In genomic region chr8:58912196-58912839, GRCm38 (mm10) we compare ENCODE assay signal across 8 mouse cellular contexts. TPM values are rescaled to one million over a fixed set of nuclear protein-coding genes. Genes with fewer than 3 reads are reported as not detected.
DNase-seq lines count a peak whose midpoint lies in the region; ATAC-seq lines count a peak whose summit lies in the region.

TSS of gene Galntl6 (minus strand) at chr8:58912640.

- H3K9ac ChIP-seq in embryonic facial prominence, embryonic 11.5 days (replicated peaks; ENCODE audit: low read length): peak within 1 kb of the TSS; percentile 57
- H3K9ac ChIP-seq in intestine, embryonic 14.5 days (ENCODE audit: low read length): peak within 1 kb of the TSS; percentile 2; the same call in 1 of the 2 replicates
- peak within 1 kb of the TSS; percentile 5; the same call in 1 of the 2 replicates for H3K9ac ChIP-seq in limb, embryonic 15.5 days

- H3K27ac ChIP-seq in embryonic facial prominence, embryonic 11.5 days (replicated peaks; ENCODE audit: low read depth, low read length): no peak within 1 kb of the TSS
- no peak within 1 kb of the TSS for H3K27ac ChIP-seq in intestine, embryonic 14.5 days (ENCODE audit: low read depth)
- H3K27ac ChIP-seq in limb, embryonic 15.5 days: no peak within 1 kb of the TSS

- peaks cover 4% of the 10 kb centered on the region; the same call in 1 of the 2 replicates for H3K27me3 ChIP-seq in embryonic facial prominence, embryonic 11.5 days (ENCODE audit: control insufficient read depth, insufficient read depth, low read length)
- peaks cover 15% of the 10 kb centered on the region for H3K27me3 ChIP-seq in intestine, embryonic 14.5 days (replicated peaks; ENCODE audit: control insufficient read depth, insufficient read depth, low read length)
- H3K27me3 ChIP-seq in limb, embryonic 15.5 days: peaks cover 26% of the 10 kb centered on the region

- under 1% methylated on average over 37 of the region's 37 CpGs for WGBS in embryonic facial prominence, embryonic 11.5 days
- WGBS in intestine, embryonic 14.5 days: under 1% methylated on average over 37 of the region's 37 CpGs
- WGBS in limb, embryonic 15.5 days: under 1% methylated on average over 37 of the region's 37 CpGs

- DNase-seq in ovary, postnatal 36 days (ENCODE audit: low spot score): peak; percentile 8
- no peak for DNase-seq in ovary, postnatal 10 days (ENCODE audit: low spot score)
- peak; percentile 28 for DNase-seq in embryonic facial prominence, embryonic 11.5 days (ENCODE audit: low spot score)
- DNase-seq in intestine, embryonic 14.5 days (ENCODE audit: low spot score): peak; percentile 74
- DNase-seq in right cerebral cortex, adult 18-20 months: peak; percentile 48
- DNase-seq in spleen, postnatal 14 days (ENCODE audit: low spot score in 2 of 2): no peak
- DNase-seq in lung, adult 18-20 months: no peak

- no peaks in the 10 kb centered on the region for H3K4me1 ChIP-seq in embryonic facial prominence, embryonic 11.5 days (ENCODE audit: control insufficient read depth, insufficient read depth, low read length)
- no peaks in the 10 kb centered on the region for H3K4me1 ChIP-seq in intestine, embryonic 14.5 days (replicated peaks; ENCODE audit: control insufficient read depth, insufficient read depth, low read length)
- peaks cover 16% of the 10 kb centered on the region for H3K4me1 ChIP-seq in limb, embryonic 15.5 days

- peak; percentile 58 for ATAC-seq in embryonic facial prominence, embryonic 11.5 days (replicated peaks; ENCODE audit: insufficient number of reproducible peaks, low FRiP score, low TSS enrichment, low read depth)
- peak; percentile 71 for ATAC-seq in intestine, embryonic 14.5 days (replicated peaks; ENCODE audit: low FRiP score, low TSS enrichment, low read depth)
- no peak for ATAC-seq in limb, embryonic 15.5 days (ENCODE audit: insufficient number of reproducible peaks, low FRiP score, low TSS enrichment, low read depth)

- no peaks in the 10 kb centered on the region for H3K36me3 ChIP-seq in embryonic facial prominence, embryonic 11.5 days (replicated peaks; ENCODE audit: control insufficient read depth, insufficient read depth, low read depth, low read length)
- no peaks in the 10 kb centered on the region for H3K36me3 ChIP-seq in intestine, embryonic 14.5 days (ENCODE audit: control insufficient read depth, insufficient read depth, low read length)
- no peaks in the 10 kb centered on the region for H3K36me3 ChIP-seq in limb, embryonic 15.5 days

- no peaks in the 10 kb centered on the region for H3K9me3 ChIP-seq in embryonic facial prominence, embryonic 11.5 days (replicated peaks; ENCODE audit: control insufficient read depth, low read length)
- H3K9me3 ChIP-seq in intestine, embryonic 14.5 days (ENCODE audit: control insufficient read depth, low read length): no peaks in the 10 kb centered on the region
- H3K9me3 ChIP-seq in limb, embryonic 15.5 days: no peaks in the 10 kb centered on the region

- H3K4me2 ChIP-seq in embryonic facial prominence, embryonic 11.5 days (ENCODE audit: low read depth, low read length): peak within 1 kb of the TSS; percentile 96
- H3K4me2 ChIP-seq in intestine, embryonic 14.5 days (ENCODE audit: low read length): peak within 1 kb of the TSS; percentile 99
- peak within 1 kb of the TSS; percentile 94 for H3K4me2 ChIP-seq in limb, embryonic 15.5 days

- H3K4me3 ChIP-seq in embryonic facial prominence, embryonic 11.5 days (ENCODE audit: low read depth, low read length): peak within 1 kb of the TSS; percentile 56
- H3K4me3 ChIP-seq in intestine, embryonic 14.5 days (ENCODE audit: low read depth, low read length): peak within 1 kb of the TSS; percentile 54
- peak within 1 kb of the TSS; percentile 51 for H3K4me3 ChIP-seq in limb, embryonic 15.5 days

RNA-seq across cellular contexts. Expression of gene Galntl6, which starts in this region (rescaled TPM):
- 0.25 and 0.74 TPM in 2 replicates for polyA plus RNA-seq in embryonic facial prominence, embryonic 11.5 days (2014; fragmentation: Nextera tagmentation; extraction: Ambion mirVana)
- polyA plus RNA-seq in intestine, embryonic 14.5 days (2014; fragmentation: Nextera tagmentation; extraction: Ambion mirVana): 0.41 and 0.94 TPM in 2 replicates
- 0.35 and 0.65 TPM in 2 replicates for polyA plus RNA-seq in limb, embryonic 15.5 days (2015; fragmentation: Nextera tagmentation; extraction: Ambion mirVana)

Comparison
In these comparisons a context has a peak if more than half of its experiments do, and no peak if none do; other contexts are left out.
1. DNase-seq: peak in ovary, postnatal 36 days (single experiment) and right cerebral cortex, adult 18-20 months (single experiment); none in ovary, postnatal 10 days (single experiment), spleen, postnatal 14 days (0 of 2) and lung, adult 18-20 months (0 of 2).
2. Peak in DNase-seq, ATAC-seq, H3K4me3 ChIP-seq, H3K9ac ChIP-seq and H3K4me2 ChIP-seq in embryonic facial prominence, embryonic 11.5 days; RNA of the gene not detected or under 1 TPM.
3. Peak in DNase-seq, ATAC-seq, H3K4me3 ChIP-seq, H3K9ac ChIP-seq and H3K4me2 ChIP-seq in intestine, embryonic 14.5 days; RNA of the gene not detected or under 1 TPM.
4. H3K9ac ChIP-seq: peak in every context shown above with its lines; median percentile 57 in embryonic facial prominence, embryonic 11.5 days; 5 in limb, embryonic 15.5 days; 2 in intestine, embryonic 14.5 days.
5. Peak in every context shown above with its lines, with median percentiles within 50 percentile points of each other: H3K4me2 ChIP-seq and H3K4me3 ChIP-seq.